Mouse (Mus musculus) intestine, embryonic 14.5 days (tissue): Measurements from ENCODE around the gene Commd3. TPM values are rescaled to one million over a fixed set of nuclear protein-coding genes. Genes with fewer than 3 reads are reported as not detected.

Experiments used
- ATAC-seq: fragments of 200-750 bp; cut with Nextera tagmentation; replicated peaks from 2 replicates; pipeline ENCODE4 v1.8.0; 2017; ENCODE audit warnings: low read depth, moderate number of reproducible peaks, moderate TSS enrichment, moderate library complexity; ENCODE audit not compliant: low FRiP score, low TSS enrichment
- DNase-seq: peaks from one replicate; pipeline ENCODE4 v3.0.0-alpha.2; 2018; ENCODE audit warnings: low spot score
- H3K27ac ChIP-seq: fragments of 300-500 bp; sonication (generic); 2 replicates; pipeline ENCODE4 v1.5.1; 2014; ENCODE audit warnings: low read depth, mild to moderate bottlenecking, control low read depth
- H3K27me3 ChIP-seq: fragments of 300-500 bp; sonication (generic); replicated peaks from 2 replicates; pipeline ENCODE4 v1.6.1; 2014; ENCODE audit warnings: low read length, control low read depth; ENCODE audit not compliant: control insufficient read depth, insufficient read depth
- H3K36me3 ChIP-seq: fragments of 300-500 bp; sonication (generic); 2 replicates; pipeline ENCODE4 v1.6.1; 2014; ENCODE audit warnings: low read length, control low read depth; ENCODE audit not compliant: control insufficient read depth, insufficient read depth
- H3K4me1 ChIP-seq: fragments of 300-500 bp; sonication (generic); replicated peaks from 2 replicates; pipeline ENCODE4 v1.6.1; 2014; ENCODE audit warnings: low read length, control low read depth, mixed read lengths; ENCODE audit not compliant: control insufficient read depth, insufficient read depth
- H3K4me2 ChIP-seq: fragments of 300-500 bp; sonication (generic); 2 replicates; pipeline ENCODE4 v1.6.1; 2014; ENCODE audit warnings: low read length
- H3K4me3 ChIP-seq: fragments of 300-500 bp; sonication (generic); 2 replicates; pipeline ENCODE4 v1.5.1; 2014; ENCODE audit warnings: low read depth, low read length, control low read depth, mixed read lengths
- H3K9ac ChIP-seq: fragments of 300-500 bp; sonication (generic); 2 replicates; pipeline ENCODE4 v1.6.1; 2014; ENCODE audit warnings: mild to moderate bottlenecking, low read length
- H3K9me3 ChIP-seq: fragments of 300-500 bp; sonication (generic); 2 replicates; pipeline ENCODE4 v1.6.1; 2016; ENCODE audit warnings: low read length, control low read depth; ENCODE audit not compliant: control insufficient read depth
- WGBS: fragments of 180-500 bp; shearing (Covaris S2); extraction: QIAGEN DNeasy Blood & Tissue Kit; methylation state at CpG from one replicate; pipeline ENCODE4 v1.1.7; 2014; 5-methylcytosine and 5-hydroxymethylcytosine counted together
- polyA plus RNA-seq: library from polyadenylated mRNA; unstranded; fragments of >200 nt; fragmentation: Nextera tagmentation; extraction: Ambion mirVana; gene quantifications from 2 replicates; pipeline ENCODE4 v1.2.1, GENCODE M21; 2014

Gene Commd3
- polyA plus RNA-seq, 1 experiment from 2014 or later, result 199 TPM

GRCm38 (mm10) chr2:18673766-18674165, 1.6 kb downstream of the Commd3 start:
- Histone ChIP-seq H3K9ac (no peak overlapping the region), H3K4me1 (peaks cover 8% of the 10 kb centered on the region; the same call in 1 of the 2 replicates), H3K27ac (no peak overlapping the region), H3K4me2 (peak overlapping the region; percentile 62), H3K9me3 (no peaks in the 10 kb centered on the region), H3K27me3 (peaks cover 15% of the 10 kb centered on the region), H3K36me3 (0 out of 2 replicates have a peak, but pooled peaks cover 3% of the 10 kb centered on the region), H3K4me3 (peak overlapping the region; percentile 72)
- no peak for DNase-seq
- 68% methylated on average over 4 of the region's 4 CpGs for WGBS
- ATAC-seq, result no peak

GRCm38 (mm10) chr2:18674193-18674902, 2.2 kb downstream of the Commd3 start:
- Histone ChIP-seq H3K4me1 (peaks cover 8% of the 10 kb centered on the region; the same call in 1 of the 2 replicates), H3K9me3 (no peaks in the 10 kb centered on the region), H3K36me3 (0 out of 2 replicates have a peak, but pooled peaks cover 3% of the 10 kb centered on the region), H3K9ac (no peak overlapping the region), H3K4me3 (0 out of 2 replicates have a peak overlapping the region, but pooled peaks have one; percentile 72), H3K4me2 (peak overlapping the region; percentile 62), H3K27ac (no peak overlapping the region), H3K27me3 (peaks cover 20% of the 10 kb centered on the region)
- WGBS, result 83% methylated on average over 4 of the region's 4 CpGs
- ATAC-seq (no peak), DNase-seq (no peak)

DNA sequence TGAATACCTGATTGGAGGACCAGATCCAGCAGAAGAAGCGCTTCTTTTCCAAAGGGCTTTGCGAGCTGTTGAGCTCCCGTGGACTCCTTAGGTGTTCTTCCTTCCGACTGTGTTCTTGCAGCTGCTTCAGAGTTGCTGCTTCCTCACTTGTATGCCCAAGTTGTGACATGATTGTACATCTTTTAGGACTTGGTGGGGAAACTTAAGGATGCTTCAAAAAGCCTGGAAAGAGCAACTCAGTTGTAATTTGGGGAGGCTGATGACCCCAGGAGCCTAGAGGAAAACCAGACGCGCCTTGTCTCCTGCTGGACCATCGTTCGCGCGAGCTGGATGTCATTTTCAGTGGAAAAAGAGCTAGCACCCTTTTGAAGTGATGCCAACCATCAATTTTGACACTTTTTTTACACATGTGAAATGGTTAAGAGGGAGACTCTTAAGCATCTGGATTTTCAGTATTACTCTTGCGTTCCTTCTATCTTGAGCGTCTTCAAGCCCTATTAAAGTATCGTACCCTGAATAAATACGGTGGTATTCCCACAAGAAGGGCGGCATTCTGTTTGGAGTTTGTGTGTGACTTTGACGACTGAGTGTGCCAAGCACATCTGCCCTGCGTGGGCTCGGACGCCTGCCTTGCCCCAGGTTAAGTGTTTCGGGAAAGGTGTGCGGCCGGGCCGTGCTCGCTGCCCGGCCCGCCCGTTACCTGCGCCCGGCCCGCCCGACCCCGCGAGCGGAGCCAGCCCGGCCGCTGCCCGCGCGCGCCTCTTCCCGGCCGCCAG, 3.7 kb downstream of the Commd3 start:
- DNase-seq, result peak; percentile 72
- H3K36me3 ChIP-seq, result 0 out of 2 replicates have a peak, but pooled peaks cover 3% of the 10 kb centered on the region
- H3K27me3 ChIP-seq, result peaks cover 30% of the 10 kb centered on the region
- peak overlapping the region; percentile 89; the same call in 1 of the 2 replicates for H3K27ac ChIP-seq
- H3K4me3 ChIP-seq, result peak overlapping the region; percentile 86
- peaks cover 16% of the 10 kb centered on the region for H3K4me1 ChIP-seq
- H3K4me2 ChIP-seq, result peak overlapping the region; percentile 88
- WGBS, result 13% methylated on average over 42 of the region's 42 CpGs
- no peak for ATAC-seq
- H3K9me3 ChIP-seq, result no peaks in the 10 kb centered on the region
- H3K9ac ChIP-seq, result peak overlapping the region; percentile 89

DNA sequence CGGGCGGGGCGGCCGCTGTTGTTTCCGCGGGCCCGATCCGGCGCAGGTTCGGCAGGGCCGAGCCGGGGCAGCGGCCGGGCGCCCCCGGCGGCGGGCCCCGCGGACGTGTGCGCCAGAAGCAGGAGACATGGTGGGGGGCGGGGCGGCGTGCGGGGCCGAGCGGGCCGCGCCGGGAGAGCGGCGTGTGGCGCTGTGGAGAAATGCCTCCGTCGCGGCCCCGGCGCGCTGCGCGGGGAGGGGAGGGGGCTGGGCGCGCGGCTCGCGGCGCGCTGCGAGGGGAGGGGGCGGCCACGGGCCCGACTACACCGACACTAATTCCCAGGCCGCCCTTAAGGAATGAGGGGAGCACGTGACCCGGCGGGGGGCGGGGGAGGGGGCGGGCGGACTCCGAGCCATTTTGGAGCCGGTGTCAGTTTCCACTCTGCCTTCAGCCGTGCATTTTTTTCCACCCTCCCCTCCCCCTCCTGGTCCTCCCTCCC, 4.3 kb downstream of the Commd3 start:
- Histone ChIP-seq H3K27ac (peak overlapping the region; percentile 89), H3K27me3 (peaks cover 28% of the 10 kb centered on the region), H3K9me3 (no peaks in the 10 kb centered on the region), H3K36me3 (0 out of 2 replicates have a peak, but pooled peaks cover 3% of the 10 kb centered on the region), H3K4me1 (peaks cover 19% of the 10 kb centered on the region), H3K4me2 (peak overlapping the region; percentile 88), H3K9ac (peak overlapping the region; percentile 89), H3K4me3 (peak overlapping the region; percentile 86)
- DNase-seq (peak; percentile 93), ATAC-seq (peak; percentile 93)
- WGBS, result under 1% methylated on average over 35 of the region's 64 CpGs

GRCm38 (mm10) chr2:18676936-18677491, 4.8 kb downstream of the Commd3 start, which contains the start of gene Bmi1:
Gene Bmi1 (plus strand): TSS chr2:18677018.
- DNase-seq (peak; percentile 86), ATAC-seq (peak; percentile 79)
- peak within 1 kb of the TSS; percentile 89 for H3K27ac ChIP-seq
- peaks cover 19% of the 10 kb centered on the region for H3K4me1 ChIP-seq
- H3K9me3 ChIP-seq, result no peaks in the 10 kb centered on the region
- H3K36me3 ChIP-seq, result peaks cover 4% of the 10 kb centered on the region; the same call in 1 of the 2 replicates
- peak within 1 kb of the TSS; percentile 86 for H3K4me3 ChIP-seq
- H3K9ac ChIP-seq, result peak within 1 kb of the TSS; percentile 89
- peaks cover 28% of the 10 kb centered on the region for H3K27me3 ChIP-seq
- H3K4me2 ChIP-seq, result peak within 1 kb of the TSS; percentile 88
- under 1% methylated on average over 46 of the region's 77 CpGs for WGBS

DNA sequence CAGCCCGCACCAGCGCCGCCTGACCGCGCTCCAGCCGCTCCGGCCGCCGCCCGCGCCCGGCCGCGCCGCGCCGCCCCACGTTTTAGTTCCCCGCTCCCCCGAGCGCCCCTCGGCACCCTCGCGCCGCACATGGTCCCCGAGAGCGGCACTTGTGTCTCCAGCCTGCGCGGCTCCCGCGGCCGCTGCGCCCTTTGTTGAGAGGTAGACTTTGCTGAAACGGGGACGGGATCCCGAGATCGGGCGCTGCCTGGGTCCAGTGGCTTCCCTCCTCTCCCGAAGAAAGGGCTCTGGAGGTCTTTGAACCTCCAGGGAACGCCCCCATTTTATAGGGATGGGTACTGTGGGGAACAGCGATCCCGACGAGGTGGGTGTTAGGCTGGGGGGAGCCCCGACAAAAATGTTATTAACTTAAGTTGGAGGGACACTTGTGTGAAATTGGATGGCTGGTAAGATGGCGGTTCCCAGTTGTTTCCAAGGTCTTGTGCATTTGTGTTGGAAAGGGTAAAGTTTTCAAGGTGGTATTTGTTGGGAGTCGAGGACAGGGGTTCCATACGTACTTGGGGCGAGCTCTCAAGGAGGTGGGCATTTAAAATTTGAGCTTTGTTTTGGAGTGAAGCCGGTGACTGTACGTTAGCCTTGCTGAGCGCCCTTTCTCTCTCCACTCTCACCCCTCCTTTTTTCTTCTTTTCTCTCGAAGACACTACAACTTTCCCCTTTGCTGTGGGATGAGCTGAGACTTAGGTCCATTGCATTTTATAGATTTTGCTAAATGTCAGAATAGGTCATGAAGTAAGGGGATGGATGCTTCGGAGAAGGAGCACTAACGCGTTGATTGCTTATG, 5.7 kb downstream of the Commd3 start:
- WGBS, result under 1% methylated on average over 51 of the region's 55 CpGs
- peak overlapping the region; percentile 86 for H3K4me3 ChIP-seq
- peaks cover 28% of the 10 kb centered on the region for H3K27me3 ChIP-seq
- peaks cover 19% of the 10 kb centered on the region for H3K4me1 ChIP-seq
- H3K9ac ChIP-seq, result peak overlapping the region; percentile 89
- H3K4me2 ChIP-seq, result peak overlapping the region; percentile 88
- no peaks in the 10 kb centered on the region for H3K9me3 ChIP-seq
- peaks cover 11% of the 10 kb centered on the region for H3K36me3 ChIP-seq
- peak; percentile 4; the same call in 1 of the 2 replicates for ATAC-seq
- peak overlapping the region; percentile 89; the same call in 1 of the 2 replicates for H3K27ac ChIP-seq
- DNase-seq, result peak; percentile 87

DNA sequence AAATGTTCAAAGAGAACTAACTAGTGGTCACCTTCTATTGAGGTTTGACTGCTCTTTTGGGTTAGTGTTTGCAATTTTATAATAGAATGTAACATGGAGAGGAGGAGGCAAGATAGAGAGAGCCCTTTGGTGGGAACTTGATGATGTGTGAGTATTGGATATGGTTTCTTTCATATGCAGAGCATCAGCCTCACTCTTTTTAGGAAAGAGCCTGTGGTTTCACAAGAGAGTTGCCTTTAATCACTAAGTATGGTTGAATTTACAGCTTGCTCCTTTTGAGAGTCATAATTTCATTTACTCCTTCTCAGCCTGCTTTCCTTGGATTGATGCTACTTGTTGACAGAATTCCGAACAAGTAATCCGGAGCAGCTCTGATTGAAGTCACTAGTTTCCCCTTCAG, 7.5 kb downstream of the Commd3 start:
- ATAC-seq (no peak), DNase-seq (no peak)
- peaks cover 25% of the 10 kb centered on the region for H3K27me3 ChIP-seq
- no peak overlapping the region for H3K9ac ChIP-seq
- no peak overlapping the region for H3K4me3 ChIP-seq
- H3K36me3 ChIP-seq, result peaks cover 24% of the 10 kb centered on the region
- 60% methylated on average over 2 of the region's 2 CpGs for WGBS
- no peak overlapping the region for H3K27ac ChIP-seq
- H3K9me3 ChIP-seq, result no peaks in the 10 kb centered on the region
- peaks cover 19% of the 10 kb centered on the region for H3K4me1 ChIP-seq
- no peak overlapping the region for H3K4me2 ChIP-seq
